Mouse (Mus musculus): ENCODE data around the gene Ifi27l2b.
"Not testable (repeated sequence)": the region's sequence is repeated elsewhere in the genome, so short reads cannot be mapped to it uniquely, and the experiment has no call there.

Gene Ifi27l2b

GRCm38 (mm10) chr12:103457140-103457539 is at the start of gene Ifi27l2b:
Ifi27l2b (minus strand) TSS chr12:103457223.
- no peak for DNase-seq (ENCODE audit: low read depth, low spot score)

- no peak for DNase-seq (ENCODE audit: low read depth, low spot score)
Observed at GRCm38 (mm10) chr12:103504402-103504801, 47.4 kb upstream of the Ifi27l2b start.

- DNase-seq (ENCODE audit: low read depth, low spot score), result no peak
Observed at GRCm38 (mm10) chr12:103503300-103503699, 46.3 kb upstream of the Ifi27l2b start.

- DNase-seq (ENCODE audit: low read depth, low spot score), result no peak
Observed at GRCm38 (mm10) chr12:103499261-103499660, 42.2 kb upstream of the Ifi27l2b start.

GRCm38 (mm10) chr12:103498768-103499167 is 41.7 kb upstream of the Ifi27l2b start:
- no peak for DNase-seq (ENCODE audit: low read depth, low spot score)

GRCm38 (mm10) chr12:103494486-103494885 is 37.5 kb upstream of the Ifi27l2b start:
- DNase-seq (ENCODE audit: low read depth, low spot score), result peak; percentile 86

GRCm38 (mm10) chr12:103492767-103493166 is 35.7 kb upstream of the Ifi27l2b start:
- peak; percentile 92 for DNase-seq (ENCODE audit: low read depth, low spot score)

GRCm38 (mm10) chr12:103491091-103491730 is 34.2 kb upstream of the Ifi27l2b start:
- DNase-seq (ENCODE audit: low read depth, low spot score), result peak; percentile 15

GRCm38 (mm10) chr12:103487750-103488149 is 30.7 kb upstream of the Ifi27l2b start:
- no peak for DNase-seq (ENCODE audit: low read depth, low spot score)

GRCm38 (mm10) chr12:103487276-103487675 is 30.3 kb upstream of the Ifi27l2b start:
- no peak for DNase-seq (ENCODE audit: low read depth, low spot score)

- DNase-seq (ENCODE audit: low read depth, low spot score), result no peak
Observed at GRCm38 (mm10) chr12:103486726-103487125, 29.7 kb upstream of the Ifi27l2b start.

GRCm38 (mm10) chr12:103484200-103484972 is 27.4 kb upstream of the Ifi27l2b start:
- DNase-seq (ENCODE audit: low read depth, low spot score), result not testable (repeated sequence)

- DNase-seq (ENCODE audit: low read depth, low spot score), result no peak
Observed at GRCm38 (mm10) chr12:103482781-103483180, 25.8 kb upstream of the Ifi27l2b start.

- no peak for DNase-seq (ENCODE audit: low read depth, low spot score)
Observed at GRCm38 (mm10) chr12:103481671-103482070, 24.6 kb upstream of the Ifi27l2b start.

GRCm38 (mm10) chr12:103477461-103478015 is 20.5 kb upstream of the Ifi27l2b start:
- DNase-seq (ENCODE audit: low read depth, low spot score), result no peak

- no peak for DNase-seq (ENCODE audit: low read depth, low spot score)
Observed at GRCm38 (mm10) chr12:103476779-103477389, 19.9 kb upstream of the Ifi27l2b start.

GRCm38 (mm10) chr12:103474481-103474880 is 17.5 kb upstream of the Ifi27l2b start:
- no peak for DNase-seq (ENCODE audit: low read depth, low spot score)

- DNase-seq (ENCODE audit: low read depth, low spot score), result not testable (repeated sequence)
Observed at GRCm38 (mm10) chr12:103456727-103457126, 296 bp downstream of the Ifi27l2b start.

- DNase-seq (ENCODE audit: low read depth, low spot score), result no peak
Observed at GRCm38 (mm10) chr12:103453361-103453760, 3.7 kb downstream of the Ifi27l2b start.

- DNase-seq (ENCODE audit: low read depth, low spot score), result no peak
Observed at GRCm38 (mm10) chr12:103445060-103445459, 12.0 kb downstream of the Ifi27l2b start.

- DNase-seq (ENCODE audit: low read depth, low spot score), result not testable (repeated sequence)
Observed at GRCm38 (mm10) chr12:103444261-103444660, 12.8 kb downstream of the Ifi27l2b start.

- DNase-seq (ENCODE audit: low read depth, low spot score), result peak; percentile 85
Observed at GRCm38 (mm10) chr12:103443524-103443923, 13.5 kb downstream of the Ifi27l2b start, which contains the start of gene Ifi27l2a. Ifi27l2a (minus strand) TSS chr12:103443680.

Measured in CD4-positive, CD25-positive, alpha-beta regulatory T cell, adult 2 months (primary cell).